23 mouse cellular contexts compared by ENCODE assay signal in the genomic region with DNA sequence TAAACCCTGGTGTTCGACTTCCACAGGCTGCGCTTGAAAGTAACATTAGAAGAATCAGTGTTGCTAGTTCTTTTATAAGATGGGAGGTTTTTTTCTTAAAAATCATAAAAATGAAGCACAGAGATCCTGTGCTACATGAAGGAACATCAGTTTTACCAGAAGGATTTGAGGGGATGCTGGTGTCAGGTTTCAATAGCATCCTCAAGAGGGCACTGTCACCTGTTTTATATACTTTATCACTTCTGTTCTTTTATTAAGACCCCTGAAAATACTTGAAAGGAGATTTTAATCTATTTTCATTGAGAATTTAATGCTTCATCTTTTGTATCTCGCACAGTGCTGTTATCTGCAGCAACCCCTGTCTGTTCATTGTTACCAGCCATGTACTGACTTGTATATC.
DNase-seq lines count a peak whose midpoint lies in the region; ATAC-seq and TF ChIP-seq lines count a peak whose summit lies in the region.
"Had no signal": no experiment of that assay in that cellular context is flagged by ENCODE, and none has a peak within 500 bp of the region (broad histone marks: within the 10 kb centered on the region; RNA-seq: fewer than 3 reads in every experiment).

No protein-coding gene starts in this region.

- ATAC-seq in intestine, postnatal 0 days, result no peak
- no peak for ATAC-seq in intestine, embryonic 16.5 days
- ATAC-seq: liver, postnatal 0 days; midbrain, embryonic 16.5 days had no signal

- no peaks in the 10 kb centered on the region for H3K36me3 ChIP-seq in intestine, postnatal 0 days (ENCODE audit: control insufficient read depth, insufficient read depth)
- no peaks in the 10 kb centered on the region for H3K36me3 ChIP-seq in intestine, embryonic 16.5 days (ENCODE audit: control insufficient read depth, insufficient read depth, low read length)
- H3K36me3 ChIP-seq: embryonic facial prominence, embryonic 12.5 days; forebrain, embryonic 10.5 days; limb, embryonic 15.5 days; neural tube, embryonic 12.5 days; stomach, embryonic 15.5 days had no signal

- H3K9ac ChIP-seq in intestine, postnatal 0 days (ENCODE audit: low read depth, low read length), result no peak overlapping the region
- H3K9ac ChIP-seq in intestine, embryonic 16.5 days (ENCODE audit: low read depth, low read length), result no peak overlapping the region
- H3K9ac ChIP-seq: embryonic facial prominence, embryonic 12.5 days; limb, embryonic 15.5 days; liver, postnatal 0 days; neural tube, embryonic 12.5 days; stomach, embryonic 15.5 days had no signal

- H3K4me3 ChIP-seq in intestine, postnatal 0 days (ENCODE audit: low read depth, low read length), result no peak overlapping the region
- H3K4me3 ChIP-seq in intestine, embryonic 16.5 days (ENCODE audit: low read length), result no peak overlapping the region
- H3K4me3 ChIP-seq: embryonic facial prominence, embryonic 12.5 days; forebrain, embryonic 10.5 days; limb, embryonic 15.5 days; neural tube, embryonic 12.5 days; stomach, embryonic 15.5 days had no signal

- peak; percentile 23 for DNase-seq in embryo, embryonic 11 days
- DNase-seq in embryo, embryonic 9.5 days (ENCODE audit: extremely low spot score), result no peak
- DNase-seq in 3T3-L1 (ENCODE audit: low read depth, low spot score), result peak; percentile 5
- DNase-seq in brain, embryonic 18.5 days (ENCODE audit: low read depth, low spot score), result peak; percentile 12
- no peak for DNase-seq in neural tube, embryonic 10.5 days (ENCODE audit: extremely low spot score, low spot score)
- no peak for DNase-seq in adipocyte (ENCODE audit: low spot score)
- DNase-seq: adrenal gland, postnatal 10 days; cerebellum, adult 9-11 months; heart, adult 18-20 months; heart, postnatal 14 days; kidney, adult 9 months; liver, postnatal 0 days; lung, postnatal 4 days; spleen, adult 18-20 months; thymus, postnatal 14 days had no signal

- WGBS in intestine, postnatal 0 days, result 78% methylated on average over 3 of the region's 3 CpGs
- 60% methylated on average over 3 of the region's 3 CpGs for WGBS in intestine, embryonic 16.5 days

- TF ChIP-seq CTCF in intestine, postnatal 0 days (IDR thresholded peaks at IDR 0.05; ENCODE audit: low read depth), result peak; percentile 28

- no peak overlapping the region for H3K27ac ChIP-seq in intestine, postnatal 0 days (ENCODE audit: low read depth, low read length)
- no peak overlapping the region for H3K27ac ChIP-seq in intestine, embryonic 16.5 days (ENCODE audit: low read length)
- H3K27ac ChIP-seq: embryonic facial prominence, embryonic 12.5 days; forebrain, embryonic 10.5 days; limb, embryonic 15.5 days; neural tube, embryonic 12.5 days; stomach, embryonic 15.5 days had no signal

- H3K27me3 ChIP-seq in intestine, postnatal 0 days (replicated peaks; ENCODE audit: control insufficient read depth, insufficient read depth, low read length), result no peaks in the 10 kb centered on the region
- no peaks in the 10 kb centered on the region for H3K27me3 ChIP-seq in intestine, embryonic 16.5 days (replicated peaks; ENCODE audit: control insufficient read depth, insufficient read depth, low read length)
- H3K27me3 ChIP-seq: embryonic facial prominence, embryonic 12.5 days; limb, embryonic 15.5 days; neural tube, embryonic 12.5 days; stomach, embryonic 15.5 days had no signal

- no peaks in the 10 kb centered on the region for H3K9me3 ChIP-seq in intestine, postnatal 0 days (ENCODE audit: control insufficient read depth)
- H3K9me3 ChIP-seq in intestine, embryonic 16.5 days (ENCODE audit: control insufficient read depth, low read length), result no peaks in the 10 kb centered on the region
- H3K9me3 ChIP-seq: embryonic facial prominence, embryonic 12.5 days; forebrain, embryonic 10.5 days; limb, embryonic 15.5 days; neural tube, embryonic 12.5 days; stomach, embryonic 15.5 days had no signal

- H3K4me1 ChIP-seq in intestine, postnatal 0 days (replicated peaks; ENCODE audit: control insufficient read depth, insufficient read depth, low read length), result no peaks in the 10 kb centered on the region
- H3K4me1 ChIP-seq in intestine, embryonic 16.5 days (ENCODE audit: control insufficient read depth, insufficient read depth, low read length), result no peaks in the 10 kb centered on the region
- H3K4me1 ChIP-seq: embryonic facial prominence, embryonic 12.5 days; limb, embryonic 15.5 days; neural tube, embryonic 12.5 days; stomach, embryonic 15.5 days had no signal

- H3K4me2 ChIP-seq in intestine, postnatal 0 days (replicated peaks; ENCODE audit: low read depth), result no peak overlapping the region
- H3K4me2 ChIP-seq in intestine, embryonic 16.5 days (ENCODE audit: low read depth, low read length), result no peak overlapping the region
- H3K4me2 ChIP-seq: embryonic facial prominence, embryonic 12.5 days; limb, embryonic 15.5 days; neural tube, embryonic 12.5 days; stomach, embryonic 15.5 days had no signal

Comparison
In these comparisons a context has a peak if more than half of its experiments do, and no peak if none do; other contexts are left out.
1. DNase-seq: peak in embryo, embryonic 11 days (single experiment), 3T3-L1 (single experiment) and brain, embryonic 18.5 days (single experiment); none in embryo, embryonic 9.5 days (single experiment), neural tube, embryonic 10.5 days (single experiment) and adipocyte (single experiment).